Mouse (Mus musculus) kidney, postnatal 4 days (tissue): ENCODE results near the gene Ctrl.

Source experiments
- DNase-seq, 2 experiments: peaks; one replicate each; pipeline ENCODE4 v3.0.0; 2021; ENCODE audit warnings: mixed read lengths in 2 of 2

The Ctrl gene

DNA sequence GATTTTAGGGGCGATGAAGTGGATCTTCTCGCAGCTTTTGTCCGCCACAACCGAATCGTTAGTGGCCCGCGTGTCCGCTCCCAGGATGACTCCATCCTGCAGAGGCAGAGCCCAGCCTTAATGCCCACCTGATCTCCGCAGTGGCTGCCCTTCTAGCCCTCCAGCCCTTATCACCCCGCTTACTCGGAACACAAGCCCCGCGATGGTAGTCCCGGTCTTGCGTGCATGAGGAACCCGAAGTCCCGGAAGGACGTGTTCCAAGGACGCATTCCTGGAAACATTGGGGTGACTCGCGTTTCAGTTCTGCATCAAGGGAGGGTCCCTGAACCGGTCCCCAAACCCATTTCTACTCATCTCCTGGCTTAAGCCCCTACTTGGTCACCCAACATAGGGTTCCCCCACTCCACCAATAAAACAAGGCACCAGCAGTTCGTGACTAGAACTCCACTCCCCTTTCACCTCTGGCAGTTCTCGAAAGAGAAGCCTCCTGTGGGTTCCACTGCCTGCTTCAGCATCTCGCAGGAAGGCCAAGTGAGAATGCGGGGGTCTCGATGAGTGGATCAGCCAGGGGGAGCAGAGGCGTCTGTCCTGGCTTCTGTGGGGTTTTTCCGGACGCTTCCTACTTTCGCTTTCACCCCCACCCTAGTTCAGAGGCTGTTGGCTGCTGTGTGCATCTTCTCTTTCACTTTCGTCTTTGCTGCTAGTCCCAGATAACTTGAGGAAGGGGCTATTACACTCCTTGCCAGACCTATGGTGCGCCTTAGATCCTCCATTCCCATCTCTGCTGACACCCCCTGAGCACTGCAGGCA lies 4.0 kb upstream of the Ctrl start:
- DNase-seq = peak; percentile 52 to 65

DNA sequence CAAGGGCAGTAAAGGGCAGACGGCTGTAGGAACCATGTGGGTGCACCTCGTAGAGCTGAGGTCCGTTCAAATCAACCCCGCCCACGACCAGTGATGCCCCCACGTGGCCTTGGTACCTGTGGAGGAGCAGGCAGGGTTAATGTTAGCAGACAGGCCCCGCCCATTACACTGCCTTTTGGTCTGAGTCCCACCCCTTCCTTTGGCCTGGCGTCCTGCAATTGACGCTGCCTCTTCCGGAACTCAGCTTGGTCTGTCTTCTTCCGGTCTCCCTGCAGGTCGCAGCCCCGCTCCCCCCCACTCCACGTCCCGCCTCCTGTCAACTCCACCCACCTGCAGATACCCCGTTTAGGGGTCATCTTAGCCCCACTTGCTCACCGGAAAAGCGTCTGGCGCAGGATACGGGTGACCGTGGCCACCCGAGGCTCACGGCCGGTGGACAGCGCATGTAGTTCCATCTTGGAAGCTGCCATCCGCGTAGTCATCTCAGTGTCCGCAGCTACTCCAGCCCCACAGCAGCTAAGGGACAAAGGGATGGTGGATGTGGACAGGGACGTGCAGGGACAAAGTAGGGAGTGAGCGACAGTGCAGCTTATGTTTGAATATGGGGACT lies 3.3 kb upstream of the Ctrl start:
- DNase-seq = peak; percentile 90 to 94

DNA sequence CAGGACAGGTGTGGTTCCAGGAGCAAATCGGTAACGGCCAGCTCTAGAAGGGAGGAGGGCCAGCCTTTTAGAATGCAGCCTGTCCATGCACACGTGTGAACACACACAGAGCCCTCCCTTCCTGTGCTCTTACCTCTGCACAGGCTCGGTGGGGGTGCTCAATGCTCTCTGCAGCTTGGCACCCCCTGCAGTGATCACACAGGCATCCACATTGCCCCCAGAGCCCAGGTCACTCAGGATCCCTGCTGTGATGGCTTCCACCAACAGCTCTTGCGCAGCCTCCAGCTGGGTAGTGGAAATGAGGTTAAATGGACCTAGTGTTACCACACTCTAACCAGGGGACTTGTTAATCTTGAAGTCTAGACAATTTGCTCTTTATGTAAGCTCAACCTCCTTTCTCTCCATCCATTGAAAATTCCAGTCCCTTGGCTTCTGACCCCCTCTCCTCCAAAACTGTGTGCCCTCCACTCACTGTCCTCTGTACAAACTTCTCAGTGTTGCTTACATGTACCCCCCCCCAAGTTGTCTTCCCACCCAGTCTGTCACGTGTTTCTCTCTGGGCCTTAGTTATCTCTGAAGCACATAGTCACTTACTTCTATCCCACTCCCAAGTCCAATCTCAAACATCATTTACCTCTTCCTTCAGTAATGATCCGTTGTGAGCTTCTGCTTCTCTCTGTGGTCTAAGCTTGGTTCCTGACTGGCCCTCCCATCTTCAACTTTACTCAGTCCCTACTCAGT lies 2.4 kb upstream of the Ctrl start:
- no peak for DNase-seq

DNA sequence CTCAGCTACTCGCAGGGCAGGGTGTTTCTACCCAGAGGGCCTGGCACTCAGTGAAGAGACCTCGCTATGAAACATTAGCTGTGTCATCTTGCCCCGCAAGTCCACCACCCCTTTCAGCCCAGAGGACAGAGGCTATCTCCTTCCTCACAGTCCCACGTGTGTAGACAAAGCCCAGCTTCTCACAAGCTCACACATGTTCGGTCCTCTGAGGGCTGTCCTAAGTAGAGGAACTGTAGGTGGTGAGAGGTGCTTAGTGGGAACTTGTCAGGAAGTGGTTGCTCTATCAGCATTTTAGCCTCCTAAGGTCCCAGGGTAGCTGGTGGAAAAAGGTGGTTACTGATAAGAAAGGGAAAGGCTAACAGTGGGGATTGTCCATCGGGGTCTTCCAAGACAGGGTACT lies 1.4 kb upstream of the Ctrl start:
- no peak for DNase-seq

DNA sequence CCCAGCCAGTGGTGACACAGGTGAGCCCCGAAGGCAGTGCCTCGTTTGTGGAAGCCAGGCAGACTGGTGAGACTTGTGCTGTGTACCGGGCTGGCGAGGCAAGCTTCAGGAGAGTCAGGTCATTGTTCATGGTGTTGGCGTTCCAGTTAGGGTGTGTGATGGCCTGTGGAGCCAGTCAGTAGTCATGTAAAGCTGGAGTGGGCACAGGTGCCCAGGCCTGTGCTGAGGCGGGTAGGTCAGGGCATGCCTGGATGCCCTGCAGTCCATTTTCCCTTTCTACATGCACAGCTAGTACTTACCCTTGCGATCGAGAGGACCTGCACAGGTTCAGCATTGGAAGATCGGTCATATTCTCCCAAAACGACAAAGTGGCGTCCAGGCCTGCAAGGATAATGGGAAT lies 1.1 kb downstream of the Ctrl start:
- no peak for DNase-seq

DNA sequence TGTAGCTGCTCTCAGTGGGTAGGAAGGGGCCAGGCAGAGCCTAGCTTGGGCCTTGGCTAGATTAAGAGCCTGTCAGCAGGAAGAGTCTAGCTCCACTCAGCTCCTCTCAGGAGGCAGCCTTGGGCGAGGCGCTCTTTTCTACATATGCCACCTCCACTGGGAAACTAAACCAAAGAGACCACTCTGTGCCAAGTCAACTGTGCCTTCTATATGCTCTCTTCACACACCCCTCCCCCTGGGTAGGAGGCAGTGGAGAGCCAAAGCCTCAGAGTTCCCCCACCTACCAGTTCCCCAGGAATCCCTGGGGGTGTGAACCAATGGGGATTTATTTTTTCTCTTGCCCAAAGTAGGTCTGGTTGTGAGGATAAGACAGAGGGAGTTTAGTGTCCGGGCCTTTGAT lies 2.4 kb downstream of the Ctrl start:
- no peak for DNase-seq

DNA sequence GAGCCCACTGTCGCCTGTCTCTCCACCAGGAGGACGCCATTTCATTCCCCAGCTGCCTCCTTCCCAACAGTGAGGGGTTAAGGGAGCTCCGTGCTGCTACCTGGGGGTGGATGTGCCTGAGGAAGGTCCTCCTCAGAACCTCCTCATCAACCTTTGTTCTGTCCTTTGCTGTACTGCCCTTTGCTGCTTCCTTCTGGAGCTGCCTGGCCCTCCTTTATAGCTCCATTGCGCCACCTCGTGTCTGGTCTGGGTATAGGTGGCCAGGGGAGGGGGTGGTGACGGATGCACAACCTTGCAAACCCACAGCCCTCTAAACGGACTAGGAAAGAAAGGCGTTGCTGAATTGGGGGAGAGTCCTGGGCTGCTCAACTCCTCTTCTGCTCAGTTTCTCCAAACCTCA lies 3.1 kb downstream of the Ctrl start:
- peak; percentile 90 to 92 for DNase-seq

DNA sequence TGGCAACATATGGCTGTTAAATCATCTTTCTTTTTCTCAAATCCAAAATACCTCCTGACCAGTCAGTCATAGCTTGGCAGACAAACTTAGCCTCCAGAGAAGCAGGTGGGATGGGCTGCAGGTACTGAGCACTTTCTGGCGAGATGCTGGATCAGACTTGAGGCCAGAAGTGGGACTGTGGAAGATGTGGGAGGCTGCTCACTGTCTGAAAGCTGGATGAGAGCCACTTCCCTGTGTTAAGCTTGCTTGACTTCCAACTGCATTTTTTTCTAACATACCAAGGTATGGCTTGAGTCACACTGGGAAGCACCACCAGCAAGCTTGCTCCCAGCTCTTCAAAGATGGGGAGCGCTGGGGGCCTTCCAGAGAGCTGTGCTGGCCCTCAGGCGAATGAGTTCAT lies 8.5 kb downstream of the Ctrl start:
- DNase-seq = no peak

DNA sequence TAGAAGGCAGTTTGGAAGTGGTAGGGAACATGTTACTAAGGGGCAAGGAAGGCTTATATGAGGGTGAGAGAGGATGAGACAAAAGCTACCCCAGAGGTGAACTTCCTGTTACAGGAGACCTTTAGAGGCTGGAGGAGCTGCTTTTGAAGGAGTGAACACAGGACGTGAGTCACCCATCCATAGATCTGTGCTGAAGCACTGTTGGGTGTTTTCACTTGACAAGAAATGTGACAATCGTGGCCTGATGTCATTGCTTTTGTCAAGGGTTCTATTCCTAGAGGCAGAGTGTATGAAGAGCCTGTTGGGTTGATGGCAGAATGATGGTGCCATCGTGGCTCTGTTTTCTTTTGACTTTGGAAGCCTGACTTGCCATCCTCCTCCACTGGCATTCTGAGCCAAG lies 14.3 kb downstream of the Ctrl start:
- DNase-seq = no peak

DNA sequence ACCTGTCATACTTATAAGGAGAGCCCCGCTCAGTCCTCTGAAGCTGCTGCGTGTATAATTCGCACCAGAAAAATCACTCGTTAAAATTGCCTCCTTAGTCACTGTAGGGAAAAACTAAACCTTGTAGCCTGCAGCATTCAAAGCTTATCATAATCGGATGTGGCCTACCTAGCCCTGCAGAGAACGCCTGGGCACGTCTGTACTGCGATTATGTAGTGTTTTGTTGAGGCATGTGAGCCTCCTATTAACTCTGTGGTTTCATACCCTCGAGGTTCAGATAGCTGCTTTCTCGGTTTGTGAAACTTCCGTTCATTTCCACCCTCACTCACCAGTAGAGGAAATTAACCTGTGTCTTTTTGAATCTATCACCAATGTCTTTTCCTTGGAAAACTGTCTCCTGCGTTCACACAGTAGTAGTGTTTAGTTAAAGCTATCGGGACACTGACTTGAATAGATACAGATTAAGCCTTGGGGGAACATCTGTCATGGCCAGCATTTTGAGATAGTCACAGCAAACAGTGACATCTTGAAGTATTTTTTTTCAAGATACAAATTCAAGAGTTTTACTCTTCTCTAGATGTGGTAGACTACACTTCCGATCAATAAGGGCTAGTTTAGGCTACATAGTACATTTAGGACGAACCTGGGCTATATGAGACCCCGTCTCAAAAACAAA lies 32.6 kb downstream of the Ctrl start:
- DNase-seq = no peak

DNA sequence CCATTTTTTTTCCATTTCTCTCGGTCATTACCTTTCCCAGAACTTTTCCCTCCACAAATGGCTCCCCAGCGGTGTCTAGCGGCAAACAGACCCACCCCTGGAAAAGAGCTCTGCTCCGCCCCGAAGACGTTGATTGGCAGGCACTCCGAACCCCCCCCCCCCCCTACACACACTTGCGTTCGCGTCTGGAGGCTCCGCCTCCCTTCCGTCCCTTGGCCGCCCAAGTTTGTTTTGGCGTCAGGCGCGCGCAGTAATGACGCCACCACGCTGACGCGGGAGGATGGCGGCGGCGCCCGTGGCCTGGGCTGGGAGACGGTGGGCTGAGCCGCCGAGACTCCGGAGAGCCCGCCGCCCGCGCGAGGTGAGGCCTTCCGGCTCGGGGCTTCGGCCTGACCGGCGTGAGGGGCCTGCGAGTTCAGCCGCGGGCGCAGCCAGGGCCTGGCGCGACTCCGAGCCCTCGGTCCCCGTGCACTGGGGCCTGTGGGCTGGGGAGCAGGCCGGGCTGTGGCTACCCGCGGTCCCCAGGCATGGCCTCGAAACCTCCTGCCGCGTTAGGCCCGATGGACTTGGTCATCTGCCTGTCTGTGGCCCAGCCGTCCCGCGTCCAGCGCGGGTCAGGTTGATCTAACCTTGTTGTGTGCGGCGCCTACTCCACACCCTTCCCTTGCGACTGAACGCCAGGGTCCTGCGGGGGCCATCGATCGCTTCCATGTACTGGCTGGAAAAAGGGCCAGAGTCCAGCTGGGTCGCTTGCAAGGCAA lies 33.3 kb downstream of the Ctrl start, which contains the start of gene Pskh1:
TSS of gene Pskh1 (plus strand) at position 262 of the 761 bp plus-strand sequence.
- DNase-seq = peak; percentile 95 to 96

DNA sequence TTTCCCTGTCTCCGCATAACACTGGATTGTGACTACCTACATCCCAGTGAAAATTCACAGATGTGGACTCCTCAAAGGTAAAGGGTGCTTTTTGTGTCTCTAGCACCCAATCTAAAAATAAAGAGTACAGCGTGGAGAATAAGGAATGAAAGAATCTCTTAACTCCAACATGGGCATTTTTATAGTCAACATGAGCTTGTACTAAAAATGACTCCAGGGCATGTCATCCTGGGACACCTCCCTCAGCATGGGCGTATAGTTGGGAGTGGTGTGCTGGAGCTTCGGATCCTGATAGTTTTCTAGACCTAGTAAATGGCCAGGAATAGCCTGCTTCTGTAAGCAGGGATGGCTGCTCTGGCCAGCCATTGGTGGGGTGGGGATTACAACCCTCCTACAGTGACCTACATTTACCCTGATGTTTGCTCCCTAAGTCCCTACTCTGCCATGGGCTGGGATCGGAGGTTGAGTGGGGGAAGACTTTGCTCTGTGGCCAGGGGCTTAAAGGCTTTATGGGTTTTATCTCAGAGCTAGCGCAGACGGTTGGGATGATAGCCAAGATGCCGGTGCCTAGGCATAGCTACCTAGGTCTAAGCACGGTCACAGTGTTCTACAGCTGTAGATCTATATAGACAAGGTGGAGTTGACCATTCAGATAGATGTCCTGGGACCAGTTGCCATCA lies 35.7 kb downstream of the Ctrl start:
- no peak for DNase-seq

DNA sequence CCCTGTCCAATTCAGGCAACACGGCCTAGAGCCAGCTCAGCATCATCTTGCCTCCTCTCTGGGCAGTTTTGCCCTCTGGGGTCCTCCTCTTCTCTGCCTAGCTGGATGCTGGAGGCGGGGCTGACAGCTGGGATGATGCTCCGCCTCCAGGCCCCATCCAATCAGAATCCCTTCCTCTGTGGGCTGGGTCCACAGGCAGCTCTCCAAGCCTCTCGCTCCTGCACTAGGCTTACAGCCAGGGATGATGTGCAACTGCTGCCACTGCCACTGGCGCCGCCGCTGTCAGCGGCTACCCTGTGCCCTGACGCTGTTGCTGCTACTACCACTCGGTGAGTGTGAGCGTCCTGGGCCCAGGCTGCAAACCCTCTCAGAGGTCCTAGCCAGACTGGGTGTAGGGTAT lies 40.3 kb downstream of the Ctrl start, which contains the start of gene Nrn1l:
TSS of gene Nrn1l (plus strand) at position 229 of the 400 bp plus-strand sequence.
- peak; percentile 80 to 89 for DNase-seq

DNA sequence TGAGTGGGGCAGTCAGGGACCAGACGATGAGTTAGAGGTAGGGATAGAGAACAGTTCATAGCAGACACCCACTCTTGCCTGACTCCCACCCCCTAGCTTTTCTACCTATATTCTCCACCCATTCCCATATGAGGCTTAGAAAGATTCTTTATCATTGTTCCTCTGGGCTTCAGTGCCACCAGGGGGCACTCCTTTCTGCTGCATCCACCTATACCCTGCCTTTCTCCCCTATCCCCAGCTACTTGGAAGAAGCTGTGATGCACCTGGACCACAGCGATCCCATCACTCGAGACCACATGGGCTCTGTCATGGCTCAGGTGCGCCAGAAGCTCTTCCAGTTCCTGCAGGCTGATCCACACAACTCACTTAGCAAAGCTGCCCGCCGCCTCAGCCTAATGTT lies 41.2 kb downstream of the Ctrl start:
- peak; percentile 41 to 54 for DNase-seq

DNA sequence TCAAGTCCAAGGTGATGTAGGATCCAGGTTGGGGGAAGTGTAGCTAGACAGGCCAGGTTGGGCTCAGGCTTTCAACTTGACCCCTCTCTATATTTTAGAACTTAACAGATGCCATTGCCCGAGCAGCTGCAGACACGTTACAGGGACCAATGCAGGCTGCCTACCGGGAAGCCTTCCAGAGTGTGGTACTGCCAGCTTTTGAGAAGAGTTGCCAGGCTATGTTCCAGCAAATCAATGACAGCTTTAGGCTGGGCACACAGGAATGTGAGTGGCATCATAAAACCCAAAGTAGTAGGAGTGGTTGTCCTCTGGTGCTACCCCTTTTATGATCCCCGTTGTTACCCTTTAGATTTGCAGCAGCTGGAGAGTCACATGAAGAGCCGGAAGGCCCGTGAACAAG lies 42.8 kb downstream of the Ctrl start:
- DNase-seq = no peak

DNA sequence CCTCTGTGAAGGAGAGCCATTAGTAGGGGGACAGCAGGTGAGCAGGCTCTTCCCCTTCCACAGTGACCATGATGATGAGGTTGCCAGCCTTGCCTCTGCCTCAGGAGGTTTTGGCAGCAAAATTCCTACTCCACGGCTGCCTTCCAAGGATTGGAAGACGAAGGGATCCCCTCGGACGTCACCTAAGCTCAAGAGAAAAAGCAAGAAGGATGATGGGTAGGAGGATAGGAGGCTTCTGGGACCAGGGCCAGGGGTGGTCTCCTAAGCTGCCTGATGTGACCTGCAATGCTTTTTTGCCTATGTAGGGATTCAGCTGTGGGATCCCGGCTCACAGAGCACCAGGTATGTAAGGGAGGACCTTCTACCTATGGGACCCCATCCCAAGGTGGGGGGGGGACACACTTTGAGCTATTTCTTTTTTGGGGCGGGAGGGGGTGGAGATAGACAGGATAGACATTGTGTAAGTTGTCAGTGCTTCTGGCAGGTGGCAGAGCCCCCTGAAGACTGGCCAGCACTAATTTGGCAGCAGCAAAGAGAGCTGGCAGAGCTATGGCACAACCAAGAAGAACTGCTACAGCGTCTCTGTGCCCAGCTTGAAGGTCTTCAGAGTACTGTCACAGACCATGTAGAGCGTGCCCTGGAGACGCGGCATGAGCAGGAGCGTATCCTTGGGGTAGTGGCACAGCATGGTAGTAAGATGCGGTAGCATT lies 43.8 kb downstream of the Ctrl start:
- DNase-seq = no peak
